Mouse (Mus musculus) G1E (cell line): ENCODE measurements around the gene Gng2.

Experiments used
- CTCF ChIP-seq: IDR thresholded peaks from 2 replicates; pipeline ENCODE4 v1.5.1; 2012; ENCODE audit warnings: low read depth, low read length, inconsistent platforms, mixed read lengths
- GATA1 ChIP-seq: IDR thresholded peaks from 2 replicates; pipeline ENCODE4 v1.6.1; 2012; ENCODE audit warnings: borderline replicate concordance, low read length, inconsistent platforms, mixed read lengths

DNA sequence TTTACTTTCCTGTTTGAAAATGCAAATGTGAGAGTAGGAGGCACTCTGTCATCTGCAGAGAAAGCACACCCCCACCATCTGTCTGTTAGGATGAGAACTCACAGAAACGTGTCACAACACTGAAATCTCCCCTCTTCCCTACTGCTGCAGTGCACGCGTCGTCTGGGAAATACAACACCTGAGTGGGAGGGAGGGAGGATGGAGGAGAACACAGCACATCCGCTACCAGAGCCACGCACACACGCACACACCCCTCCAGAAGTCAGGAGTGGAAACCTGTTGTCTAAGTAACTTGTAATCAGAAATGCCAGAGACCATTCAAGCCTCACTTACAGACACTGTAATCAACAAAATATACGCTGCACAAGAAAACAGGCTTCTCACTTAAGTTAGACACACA lies 9.9 kb downstream of the Gng2 start:
- TF ChIP-seq CTCF (no peak), GATA1 (no peak)
